Mouse (Mus musculus) erythroblast, adult 5-6 weeks (primary cell): Measurements from ENCODE around the gene 2310039H08Rik. TPM values are rescaled to one million over a fixed set of nuclear protein-coding genes. Genes with fewer than 3 reads are reported as not detected.
"Not testable (repeated sequence)": the region's sequence is repeated elsewhere in the genome, so short reads cannot be mapped to it uniquely, and the experiment has no call there.

Experiments
- ATAC-seq: replicated peaks from 2 replicates; pipeline ENCODE4 v1.8.0; 2016; ENCODE audit warnings: moderate number of reproducible peaks, mild to moderate bottlenecking, moderate TSS enrichment, inconsistent platforms; ENCODE audit not compliant: poor library complexity, low FRiP score, severe bottlenecking
- total RNA-seq, 2 experiments: library from RNA; stranded (forward) in 1 of 2; stranded (reverse) in 1 of 2; fragments of 150-400 nt in 1 of 2; fragments of 200-764, 138-1000 nt in 1 of 2; gene quantifications; 2 replicates each; pipeline versions ENCODE4 v1.2.3 to v1.2.4; 2015 to 2017; ENCODE audit warnings: low replicate concordance in 2 of 2

2310039H08Rik gene
- total RNA-seq, 2 experiments from 2014 or later = 0.34 to 7.5 TPM

DNA sequence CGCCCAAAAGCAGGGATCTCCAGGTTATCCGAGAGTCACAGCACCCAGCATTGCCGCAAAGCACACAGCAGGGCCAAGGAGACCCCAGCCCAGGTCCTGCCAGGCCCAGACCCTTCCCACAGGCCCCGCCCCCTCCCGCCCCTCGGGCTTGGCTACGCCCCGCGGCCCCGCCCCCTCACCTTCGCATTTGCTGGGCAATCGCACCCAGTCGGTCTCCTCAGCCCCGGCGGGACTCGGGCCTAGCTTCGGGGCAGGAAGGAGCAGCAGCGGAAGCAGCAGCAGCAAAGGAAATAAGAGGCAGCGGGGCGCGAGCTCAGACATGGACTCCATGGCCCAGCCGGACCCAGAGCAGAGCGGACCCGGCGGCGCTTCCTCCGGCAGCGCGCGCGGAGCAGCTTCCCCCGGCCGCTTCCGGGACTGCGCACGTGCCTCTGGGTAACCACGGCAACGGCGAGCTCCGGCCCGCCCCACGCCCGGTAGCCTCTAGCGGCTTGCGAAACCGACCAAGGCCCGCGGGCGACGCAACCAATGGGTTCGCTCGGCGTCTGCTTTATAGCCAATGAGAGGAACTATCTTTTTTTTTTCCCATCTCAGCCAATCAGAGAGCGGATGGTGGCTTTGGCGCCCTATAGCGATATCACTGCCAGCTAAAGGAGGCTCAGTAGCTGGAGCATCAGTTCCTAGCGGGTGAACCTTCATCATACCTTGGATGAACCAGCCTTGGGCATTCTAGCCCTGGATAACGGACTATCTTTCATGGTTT lies 20.5 kb upstream of the 2310039H08Rik start, which contains the start of gene Cnpy3:
Gene Cnpy3 (minus strand): TSS at position 421 of the 763 bp plus-strand sequence.
- ATAC-seq = peak; percentile 97

DNA sequence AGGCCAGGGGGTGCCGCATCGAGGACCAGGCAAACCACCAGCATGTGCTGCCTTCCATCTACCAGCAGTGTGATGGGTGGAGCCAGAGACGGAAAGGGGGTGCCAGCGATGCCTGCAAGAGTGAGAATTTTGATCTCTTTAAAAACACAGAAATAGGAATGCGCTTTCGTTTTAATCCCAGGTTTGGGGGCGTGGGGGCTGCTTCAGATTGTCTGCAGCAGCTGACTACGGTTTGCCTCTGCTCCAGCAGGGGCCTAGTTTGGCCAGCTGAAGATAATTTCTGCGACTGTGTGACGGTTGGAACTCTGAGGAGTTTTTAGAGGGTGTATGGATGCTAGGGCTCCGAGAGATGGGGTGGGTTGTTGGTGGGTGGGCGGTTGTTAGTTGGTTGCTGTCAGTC lies 13.7 kb upstream of the 2310039H08Rik start:
- no peak for ATAC-seq

DNA sequence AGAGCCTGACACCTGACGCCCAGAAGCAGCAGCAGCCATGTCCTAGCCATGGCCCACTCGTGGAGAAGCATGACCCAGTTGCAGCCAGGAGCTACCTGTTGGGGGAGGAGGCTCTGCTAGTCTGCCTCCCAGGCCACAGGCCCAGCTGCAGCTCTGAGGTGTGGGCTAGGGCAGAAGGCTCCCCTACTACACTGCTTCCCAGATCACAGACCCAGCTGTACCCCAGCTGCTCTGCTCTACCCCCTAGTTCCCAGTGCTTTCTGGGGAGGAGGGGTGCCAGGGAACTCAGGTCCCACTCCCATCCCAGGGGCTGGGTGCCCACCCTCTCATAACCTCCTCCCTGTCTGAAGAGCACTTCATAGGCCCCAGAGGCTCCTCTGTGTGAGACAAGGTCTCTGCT lies 8.9 kb upstream of the 2310039H08Rik start, which contains the start of gene Ptcra:
Gene Ptcra (minus strand): TSS at position 169 of the 400 bp plus-strand sequence.
- ATAC-seq = peak; percentile 38; the same call in 1 of the 2 replicates

DNA sequence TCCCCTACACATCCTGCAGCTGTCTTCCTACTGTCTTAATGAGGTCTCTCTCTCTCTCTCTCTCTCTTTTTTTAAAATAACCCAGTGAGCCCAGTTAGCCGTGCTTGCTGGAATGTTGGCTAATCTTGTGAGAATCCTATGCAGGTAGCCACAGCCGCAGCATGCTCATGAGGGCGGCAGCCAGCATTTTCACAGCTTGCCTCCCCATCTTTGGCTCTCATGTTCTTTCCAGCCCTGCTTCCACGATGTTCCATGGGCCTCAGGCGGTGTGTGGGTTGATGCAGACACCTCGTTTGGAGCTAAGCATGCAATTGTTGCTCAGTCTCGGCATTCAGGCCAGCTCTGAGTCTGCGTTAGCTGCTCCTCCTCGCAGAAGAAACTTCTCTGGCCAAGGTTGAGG lies 7.5 kb upstream of the 2310039H08Rik start:
- not testable (repeated sequence) for ATAC-seq

DNA sequence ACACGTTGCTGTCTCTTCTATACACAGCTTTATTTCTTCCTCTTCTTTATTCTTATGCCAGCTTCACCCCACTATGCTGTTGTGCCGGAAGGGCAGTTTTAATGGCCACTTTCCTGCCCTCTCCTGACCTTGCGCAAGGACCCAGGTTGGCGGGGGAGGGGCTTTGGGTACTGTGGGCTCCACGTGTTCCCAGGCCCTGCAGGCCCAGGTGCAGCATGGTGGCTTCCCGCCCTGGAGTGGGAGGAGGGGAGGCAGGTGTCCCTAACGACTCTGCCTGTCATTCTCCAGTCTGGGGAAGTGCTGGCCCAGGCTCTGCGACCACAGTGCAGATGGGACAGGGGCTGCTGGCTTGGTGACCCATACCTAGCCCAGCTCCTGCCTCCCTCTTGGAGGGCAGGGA lies 4.6 kb upstream of the 2310039H08Rik start:
- ATAC-seq = no peak

DNA sequence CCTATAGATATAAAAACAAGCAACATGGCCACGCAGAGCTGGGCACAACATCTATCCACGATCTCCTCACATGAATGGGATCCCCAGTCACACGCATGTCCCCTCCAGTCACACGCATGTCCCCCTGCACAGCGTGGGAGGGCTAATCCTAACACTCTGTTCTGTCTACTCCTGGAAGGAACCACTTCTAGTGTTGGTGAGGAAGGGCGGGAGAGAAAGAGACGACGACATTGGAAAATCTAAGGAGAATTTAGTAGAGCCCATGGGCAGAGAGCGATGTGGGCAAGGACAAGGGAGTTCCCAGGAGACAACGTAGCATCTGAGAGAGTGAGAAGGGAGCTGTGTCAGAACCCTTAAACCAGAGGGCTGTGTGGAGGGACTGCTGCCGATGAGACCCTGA lies 1.9 kb upstream of the 2310039H08Rik start:
- no peak for ATAC-seq

DNA sequence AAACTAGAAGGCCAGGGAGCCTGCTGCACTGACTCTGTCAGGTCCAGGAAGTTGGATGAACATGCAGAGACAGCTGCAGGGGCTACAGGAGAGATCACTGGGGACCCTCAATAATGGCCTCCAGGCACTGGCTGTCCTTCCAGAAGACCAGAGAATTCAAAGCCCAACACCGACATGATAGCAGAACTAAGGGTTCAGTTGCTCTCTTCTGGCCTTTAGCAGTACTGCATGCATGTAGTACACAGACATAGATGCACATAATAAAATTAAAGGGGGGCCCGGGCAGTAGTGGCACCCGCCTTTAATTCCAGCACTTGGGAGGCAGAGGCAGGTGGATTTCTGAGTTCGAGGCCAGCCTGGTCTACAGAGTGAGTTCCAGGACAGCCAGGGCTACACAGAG lies 1.4 kb upstream of the 2310039H08Rik start:
- no peak for ATAC-seq

DNA sequence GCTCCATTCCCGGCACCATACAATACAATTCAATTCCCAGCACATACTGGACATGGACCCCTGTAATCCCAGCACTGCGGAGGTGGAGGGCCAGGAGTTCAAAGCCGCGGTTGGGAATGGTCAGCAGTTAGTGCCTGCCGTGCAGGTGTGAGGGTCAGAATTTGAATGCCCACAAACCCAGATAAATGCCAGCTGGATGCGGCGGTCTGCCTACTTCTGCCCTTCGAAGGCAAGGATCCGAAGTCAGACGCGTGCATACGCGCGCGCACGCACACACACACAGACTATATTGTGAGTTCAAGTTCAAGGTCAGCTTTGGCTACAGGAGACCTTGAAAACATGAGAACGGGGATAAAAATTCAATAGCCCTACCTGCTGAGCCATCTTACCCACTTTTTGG lies 819 bp upstream of the 2310039H08Rik start:
- ATAC-seq = no peak

DNA sequence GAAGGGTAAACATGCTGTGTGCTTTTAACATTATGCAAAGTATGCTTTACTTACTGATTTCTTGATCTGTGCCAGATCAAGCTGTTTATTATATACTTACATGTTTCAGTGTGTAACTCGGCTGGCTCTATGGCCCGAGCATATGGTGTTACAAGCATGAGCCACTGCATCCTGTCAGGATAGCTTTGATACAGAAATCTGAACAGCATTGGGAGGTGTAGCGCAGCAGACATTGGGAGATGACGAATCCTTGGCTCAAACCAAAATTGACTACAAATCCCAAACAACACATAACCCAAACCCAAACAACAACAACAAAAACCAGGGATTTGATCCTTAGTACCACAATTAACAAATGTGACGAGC lies 414 bp upstream of the 2310039H08Rik start:
- ATAC-seq = no peak

DNA sequence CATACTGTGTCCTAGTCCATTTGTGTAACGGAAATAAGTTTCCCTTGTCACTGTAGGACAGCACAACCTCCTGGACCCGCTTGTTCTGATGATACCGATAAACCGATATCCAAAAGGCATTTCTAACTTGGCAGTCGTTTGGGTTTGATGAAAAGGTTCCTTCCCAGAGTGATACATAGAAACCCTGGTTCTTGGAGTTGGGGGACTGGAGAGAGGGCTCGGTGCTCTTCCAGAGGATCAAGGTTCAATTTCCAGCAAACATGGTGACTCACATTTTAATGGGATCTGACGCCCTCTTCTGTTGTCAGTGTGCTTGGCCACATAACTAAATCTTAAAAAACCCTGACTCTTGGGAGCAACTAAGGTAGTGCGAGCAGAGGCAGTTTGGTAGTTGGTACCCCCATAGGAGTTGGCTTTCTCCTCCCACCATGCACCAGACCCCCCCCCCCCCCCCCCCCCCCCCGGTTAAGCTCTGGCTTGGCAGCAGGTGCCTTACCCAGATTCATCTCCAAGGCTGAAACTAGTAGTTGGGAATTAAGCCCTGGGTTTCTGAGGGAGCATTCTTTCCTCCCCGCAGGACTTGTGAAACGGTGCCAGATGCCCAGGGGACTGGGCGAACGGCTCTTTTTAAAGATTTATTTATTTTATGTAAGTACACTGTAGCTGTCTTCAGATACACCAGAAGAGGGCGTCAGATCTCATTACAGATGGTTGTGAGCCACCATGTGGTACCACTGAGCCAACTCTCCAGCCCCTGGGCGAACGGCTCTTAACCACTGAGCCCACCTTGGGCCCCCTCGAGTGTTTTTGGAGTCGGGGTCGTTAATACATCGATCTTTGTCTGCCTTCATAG lies 1.1 kb downstream of the 2310039H08Rik start:
- no peak for ATAC-seq

DNA sequence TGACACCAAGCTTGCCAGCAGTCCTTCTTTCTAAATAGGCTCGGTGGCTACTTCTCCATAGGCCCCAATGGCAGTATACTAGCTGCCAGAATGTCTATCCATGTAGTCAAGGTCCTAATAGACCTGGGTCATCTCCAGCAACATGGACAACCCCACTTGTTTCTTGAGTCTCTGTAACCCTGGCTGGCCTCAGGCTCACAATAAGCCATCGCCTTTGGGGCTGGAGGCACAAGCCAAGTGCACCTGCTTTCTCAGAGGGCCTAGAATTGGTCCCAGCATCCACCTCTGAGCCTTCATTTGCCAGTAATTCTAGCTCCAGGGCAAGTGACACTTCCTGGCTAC lies 1.7 kb downstream of the 2310039H08Rik start:
- ATAC-seq = no peak

DNA sequence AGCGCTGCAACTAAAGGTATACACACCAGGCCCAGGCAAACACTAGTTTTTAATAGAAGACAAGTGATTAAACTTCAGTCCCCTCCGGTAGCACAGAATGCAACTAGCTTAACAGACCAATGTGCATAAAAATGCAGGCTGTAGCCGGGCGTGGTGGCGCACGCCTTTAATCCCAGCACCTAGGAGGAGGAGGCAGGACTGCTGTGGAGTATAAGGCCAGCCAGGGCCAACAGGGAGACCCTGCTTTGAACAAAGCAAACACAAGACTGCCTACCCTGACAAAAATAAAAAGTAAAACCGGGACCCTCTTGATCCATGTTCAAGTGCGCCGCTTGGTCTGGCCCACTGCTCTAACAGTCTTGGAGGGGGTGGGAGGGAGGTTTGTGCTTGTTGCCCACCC lies 2.6 kb downstream of the 2310039H08Rik start:
- ATAC-seq = no peak

DNA sequence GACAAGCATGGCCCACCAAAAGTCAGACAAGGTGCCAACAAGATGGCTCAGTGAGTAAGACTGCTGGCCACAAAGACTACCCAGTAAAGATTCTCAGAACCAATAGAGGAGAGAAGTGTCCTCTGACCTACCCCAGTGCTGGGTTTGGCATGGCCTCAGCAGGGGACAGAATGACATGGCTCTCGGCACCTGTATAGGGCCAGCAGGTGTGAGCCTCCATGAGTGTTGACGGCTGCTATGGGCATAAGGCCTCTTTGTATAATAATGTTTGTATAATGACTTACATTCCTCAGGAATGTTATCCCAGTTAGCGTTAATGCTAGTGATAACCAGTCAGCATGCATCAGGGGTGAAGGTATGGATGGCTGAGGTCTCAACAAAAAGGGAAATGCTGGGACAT lies 3.7 kb downstream of the 2310039H08Rik start:
- ATAC-seq = no peak

DNA sequence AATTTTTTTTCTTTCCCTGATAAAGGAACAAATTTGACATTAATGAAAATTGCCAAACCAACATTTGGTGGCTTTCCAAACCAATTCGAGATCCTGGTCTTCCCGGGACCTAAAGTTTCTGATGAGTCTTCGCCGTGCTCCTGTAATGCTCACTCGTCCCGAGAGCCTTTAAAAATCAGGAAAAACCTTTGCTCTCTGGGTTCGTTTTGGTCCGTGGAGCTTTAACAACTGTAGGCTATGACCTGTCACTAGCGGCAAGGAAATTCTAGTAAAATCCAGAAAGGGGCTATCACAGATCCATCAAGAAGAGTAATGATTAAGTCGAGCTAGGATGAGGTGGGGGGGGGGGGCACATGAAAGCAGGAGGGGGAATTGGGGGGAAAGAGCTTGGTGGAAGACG lies 9.4 kb downstream of the 2310039H08Rik start:
- no peak for ATAC-seq

DNA sequence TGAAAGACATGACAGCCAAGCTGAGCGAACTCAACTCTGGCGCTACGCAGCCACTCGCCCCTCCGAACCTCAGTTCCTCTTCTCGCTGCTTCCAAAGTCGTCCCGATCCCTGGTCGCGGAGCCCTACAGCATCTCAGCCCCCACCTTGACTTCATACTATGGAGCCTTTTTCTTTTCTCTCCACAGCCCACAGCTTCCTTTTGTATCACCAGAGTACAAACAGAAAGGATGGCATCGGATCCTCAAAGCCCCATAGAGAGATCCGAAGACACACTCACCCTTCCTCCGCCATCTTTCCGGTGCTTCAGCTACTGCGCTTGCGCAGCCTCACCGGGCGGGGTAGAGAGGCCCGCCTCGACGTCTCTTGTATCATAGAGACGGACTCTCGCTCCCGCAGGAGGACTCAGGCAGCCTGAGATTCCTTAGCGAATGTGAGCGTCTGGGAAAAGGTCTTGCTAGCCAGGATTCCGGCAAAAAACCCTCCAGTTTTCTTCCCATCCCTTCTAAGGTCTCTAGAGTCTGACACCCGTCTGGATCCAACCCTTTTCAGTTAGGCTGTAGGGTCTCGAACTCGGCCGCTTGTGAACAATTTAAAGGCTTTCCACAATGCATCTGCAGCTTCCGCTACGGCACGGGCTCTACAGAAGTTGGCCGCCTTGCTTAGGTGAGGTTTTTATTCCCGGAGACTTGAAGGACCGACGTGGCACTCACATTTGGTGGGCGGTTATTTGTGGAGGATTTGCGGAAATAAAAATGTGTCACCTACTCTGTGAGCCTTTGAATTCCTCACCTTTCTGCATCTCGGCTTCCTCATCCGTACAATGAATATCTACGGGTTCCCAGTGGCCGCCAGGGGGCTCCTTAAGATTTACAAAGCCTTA lies 10.1 kb downstream of the 2310039H08Rik start, which contains the start of gene Rpl7l1:
Gene Rpl7l1 (minus strand): TSS at position 332 of the 881 bp plus-strand sequence.
- ATAC-seq = peak; percentile 99

DNA sequence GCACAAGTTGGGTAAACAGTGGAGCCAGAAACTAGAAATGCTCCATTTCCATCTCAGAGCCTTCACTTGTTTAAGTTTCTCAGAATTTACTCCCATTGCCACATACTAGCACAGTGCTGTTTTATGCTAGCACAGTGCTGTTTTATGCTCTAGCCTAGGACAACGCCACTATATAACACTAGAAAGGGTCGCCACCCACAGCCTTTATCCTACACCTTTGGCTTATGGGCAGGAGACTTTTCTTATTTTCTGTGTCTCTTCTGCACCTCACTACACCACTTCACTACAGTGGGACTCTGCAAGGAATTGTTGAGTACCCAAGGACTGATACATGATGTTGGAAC lies 10.8 kb downstream of the 2310039H08Rik start:
- peak; percentile 13; the same call in 1 of the 2 replicates for ATAC-seq

DNA sequence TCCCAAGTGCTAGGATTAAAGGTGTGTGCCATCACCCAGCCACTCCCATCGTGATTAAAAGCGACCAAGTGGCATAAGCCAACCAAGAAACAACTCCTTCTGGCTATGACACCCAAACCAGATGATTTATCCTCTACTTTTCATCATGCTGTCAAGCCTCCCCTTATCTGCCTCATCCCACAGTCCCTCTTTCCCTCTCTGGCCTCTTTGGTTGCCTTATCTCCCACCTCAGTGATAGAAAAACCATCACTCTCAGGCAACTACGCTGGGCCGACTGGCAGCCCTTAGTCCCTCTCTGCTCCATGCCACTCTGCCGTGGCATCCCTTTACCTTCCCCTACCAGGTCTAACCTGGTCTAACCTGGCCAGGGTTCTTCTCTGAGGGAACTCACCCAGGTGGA lies 14.5 kb downstream of the 2310039H08Rik start:
- no peak for ATAC-seq

DNA sequence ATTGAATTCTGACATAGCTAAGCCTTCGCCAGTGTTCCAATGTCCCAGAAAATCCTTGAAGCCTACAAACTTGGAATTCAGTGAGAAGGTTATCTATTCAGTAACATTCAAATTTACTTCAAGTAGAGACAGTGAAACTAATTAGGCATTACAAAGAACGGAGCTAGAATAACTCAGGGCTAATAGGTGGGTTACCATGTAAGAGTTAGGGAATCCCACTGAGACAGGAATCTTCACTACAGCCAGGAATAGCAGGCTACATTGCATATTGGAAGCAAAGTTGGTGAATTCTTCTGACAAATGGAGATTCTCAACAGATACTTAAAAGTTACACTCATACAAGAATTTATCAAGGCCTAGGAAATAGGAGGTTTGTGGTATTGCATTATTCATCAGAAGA lies 15.5 kb downstream of the 2310039H08Rik start:
- not testable (repeated sequence) for ATAC-seq

DNA sequence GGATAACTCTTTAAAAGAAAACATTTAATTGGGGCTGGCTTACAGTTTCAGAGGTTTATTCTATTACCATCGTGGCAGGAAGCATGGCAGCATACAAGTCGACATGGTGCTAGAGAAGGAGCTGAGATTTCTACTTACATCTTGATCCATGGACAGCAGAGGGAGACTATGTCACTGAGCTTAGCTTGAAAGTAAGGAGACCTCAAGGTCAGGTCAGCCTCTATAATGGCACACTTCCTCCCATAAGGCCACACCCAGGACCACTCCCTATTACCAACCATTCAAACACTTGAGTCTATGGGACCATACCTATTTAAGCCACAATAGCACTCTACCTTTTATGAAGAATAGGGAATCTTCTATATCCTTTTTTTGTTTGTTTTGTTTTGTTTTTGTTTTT lies 20.5 kb downstream of the 2310039H08Rik start:
- ATAC-seq = no peak

DNA sequence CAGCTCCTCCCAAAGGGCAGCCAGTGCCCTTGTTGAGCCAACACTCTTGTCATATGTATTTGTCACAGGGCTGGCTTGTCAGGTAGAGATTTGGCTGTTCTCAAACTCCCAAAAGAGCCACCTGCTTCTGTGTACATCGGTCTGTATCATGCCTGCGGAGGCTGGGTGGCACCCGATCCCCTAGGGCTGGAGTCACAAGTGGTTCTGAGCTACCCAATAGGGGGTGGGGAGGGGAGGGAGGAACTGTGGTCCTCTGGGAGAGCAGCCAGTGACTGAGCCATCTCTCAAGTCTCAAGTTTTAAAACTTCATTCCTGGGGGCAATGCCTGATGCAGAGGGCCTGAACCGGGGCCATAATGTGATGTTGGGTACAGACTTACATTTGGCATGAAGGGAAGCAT lies 24.3 kb downstream of the 2310039H08Rik start:
- no peak for ATAC-seq
